Mouse (Mus musculus) stomach, postnatal 0 days (tissue): ENCODE measurements around the gene Espnl.

Source experiments
- CTCF ChIP-seq: IDR thresholded peaks from 2 replicates; pipeline ENCODE4 v1.5.1; 2016; ENCODE audit warnings: antibody characterized with exemption, low read depth, mild to moderate bottlenecking, moderate library complexity
- EP300 ChIP-seq: optimal IDR thresholded peaks from 2 replicates; pipeline ENCODE3; 2016; ENCODE audit warnings: antibody characterized with exemption

GRCm38 (mm10) chr1:91324646-91325045, 2.8 kb downstream of the Espnl start:
- no peak for TF ChIP-seq CTCF
- TF ChIP-seq EP300, result no peak
